Mouse (Mus musculus) thymus, postnatal 10 days (tissue): ENCODE data around the gene Atp5s.

Experiments used
- DNase-seq, 2 experiments: peaks; one replicate each; pipeline ENCODE4 v3.0.0; 2021; ENCODE audit warnings: low spot score in 2 of 2

The Atp5s gene

DNA sequence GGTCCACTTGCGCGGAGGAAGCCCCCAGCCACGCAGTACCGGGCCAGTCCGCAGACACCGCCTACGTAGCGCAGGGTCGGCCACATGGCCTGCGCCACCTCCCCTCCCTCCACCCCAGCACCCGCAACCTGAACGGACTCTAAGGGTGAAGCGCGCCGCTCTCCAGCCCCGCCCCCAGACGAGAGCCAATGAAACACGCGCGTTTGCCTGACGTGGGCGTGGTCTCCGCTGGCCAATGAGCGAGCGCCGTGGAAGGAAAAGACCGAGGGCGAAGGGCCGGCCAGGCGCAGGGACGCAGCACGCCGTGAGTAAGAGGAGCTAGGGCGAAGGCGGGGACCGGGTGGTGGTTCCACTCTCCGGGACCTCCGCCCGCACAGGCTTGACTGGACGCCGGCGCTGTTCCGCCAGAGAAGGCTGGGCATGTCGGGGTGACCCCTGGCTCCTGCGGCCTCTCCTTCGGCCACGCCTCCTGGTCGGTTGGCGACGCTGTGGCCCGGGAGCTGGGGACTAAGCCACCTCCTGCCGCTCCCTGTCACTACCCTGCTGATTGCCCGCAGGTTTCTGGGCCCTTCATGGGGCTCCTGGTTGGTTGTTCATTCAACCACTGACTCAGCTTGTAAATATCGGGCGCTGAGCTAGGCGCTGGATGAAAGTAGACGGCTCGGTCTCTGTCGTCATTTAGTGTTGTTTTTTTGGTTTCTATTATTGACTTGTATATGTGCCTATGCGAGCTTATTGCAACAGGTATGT lies at the start of gene Atp5s, which contains the start of gene L2hgdh:
TSS of gene Atp5s (plus strand) at position 240 of the 750 bp plus-strand sequence.
TSS of gene L2hgdh (minus strand) at position 163 of the 750 bp plus-strand sequence.
- peak; percentile 90 to 93 for DNase-seq

DNA sequence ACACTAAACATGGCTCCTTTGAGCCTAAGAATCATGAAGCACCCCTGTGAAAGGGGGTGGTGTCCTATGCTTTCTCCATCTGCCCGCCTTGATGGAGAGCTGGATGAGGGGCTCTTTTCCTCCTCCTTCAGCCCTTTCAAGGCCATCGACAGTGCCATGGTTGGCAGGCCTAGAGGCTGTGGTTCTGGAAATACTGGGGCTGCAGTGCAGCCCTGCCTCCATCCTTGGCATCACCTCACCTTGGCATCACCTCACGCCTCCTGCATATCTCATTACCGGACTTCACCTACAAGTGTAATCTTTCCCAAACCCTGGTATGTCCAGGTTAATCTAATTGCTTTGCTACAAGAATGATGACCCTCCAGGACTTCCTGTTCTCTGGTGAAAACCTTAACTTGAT lies 48.6 kb upstream of the Atp5s start:
- no peak for DNase-seq

- DNase-seq: peak; percentile 15 to 33
Observed at GRCm38 (mm10) chr12:69680635-69681565, 43.9 kb upstream of the Atp5s start.

GRCm38 (mm10) chr12:69681566-69682061 lies 43.1 kb upstream of the Atp5s start, which contains the start of gene Sos2:
TSS of gene Sos2 (minus strand) at chr12:69681852.
- no peak for DNase-seq

DNA sequence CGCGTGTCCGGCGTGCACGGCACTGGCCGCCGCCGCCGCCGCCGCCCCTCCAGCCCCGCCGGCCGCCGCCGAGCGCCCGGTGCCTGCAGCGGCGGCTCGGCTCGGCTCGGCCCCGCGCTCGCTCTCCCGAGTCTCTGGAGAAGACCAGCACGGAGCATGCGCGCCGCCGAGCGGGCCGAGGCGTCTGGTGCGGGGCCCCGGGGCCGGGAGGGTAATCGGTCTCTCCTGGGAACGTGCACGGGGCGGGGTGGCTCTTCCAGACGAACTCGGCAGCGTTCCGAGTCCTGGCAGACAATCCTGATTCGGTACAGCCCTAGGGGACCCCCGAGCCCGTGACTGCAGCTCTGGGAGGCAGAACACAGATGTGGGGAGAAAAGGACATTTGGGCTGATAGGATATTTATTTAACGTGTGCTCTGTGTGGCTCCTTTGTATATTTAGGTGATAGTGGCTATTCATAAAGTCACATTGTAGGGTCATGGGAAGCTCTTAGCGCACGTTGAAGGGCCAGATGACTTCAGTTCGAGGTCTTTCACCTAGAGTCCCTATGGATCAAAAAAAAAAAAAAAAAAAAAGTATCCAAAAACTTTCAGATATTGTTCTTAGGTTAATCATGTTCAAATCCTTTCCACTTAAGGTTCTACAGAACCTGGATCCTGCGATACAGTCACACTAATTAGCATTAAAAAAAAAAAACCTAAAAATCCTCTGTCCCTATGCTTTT lies 42.5 kb upstream of the Atp5s start:
- DNase-seq: peak; percentile 60 to 79

GRCm38 (mm10) chr12:69682788-69683419 lies 41.8 kb upstream of the Atp5s start:
- DNase-seq: no peak

DNA sequence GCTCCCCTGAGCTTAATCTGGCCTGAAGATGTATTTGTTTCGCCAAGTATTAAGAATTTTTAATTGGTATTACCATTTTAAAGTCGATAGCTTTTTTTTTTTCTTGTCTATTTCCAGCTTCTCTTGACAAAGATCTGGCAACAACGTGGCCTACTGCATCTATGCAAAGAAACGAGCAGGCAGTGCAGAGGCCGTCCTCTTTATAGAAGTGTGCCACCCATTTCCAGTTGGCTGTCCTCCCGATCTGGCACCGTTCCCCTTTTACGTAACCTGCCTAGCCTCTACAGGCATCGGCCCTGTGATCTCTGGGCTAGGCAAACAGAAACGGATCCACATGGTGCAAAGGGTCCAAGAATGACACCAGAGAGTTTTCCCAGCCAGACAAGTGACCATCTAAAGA lies 41.2 kb upstream of the Atp5s start:
- DNase-seq: no peak

DNA sequence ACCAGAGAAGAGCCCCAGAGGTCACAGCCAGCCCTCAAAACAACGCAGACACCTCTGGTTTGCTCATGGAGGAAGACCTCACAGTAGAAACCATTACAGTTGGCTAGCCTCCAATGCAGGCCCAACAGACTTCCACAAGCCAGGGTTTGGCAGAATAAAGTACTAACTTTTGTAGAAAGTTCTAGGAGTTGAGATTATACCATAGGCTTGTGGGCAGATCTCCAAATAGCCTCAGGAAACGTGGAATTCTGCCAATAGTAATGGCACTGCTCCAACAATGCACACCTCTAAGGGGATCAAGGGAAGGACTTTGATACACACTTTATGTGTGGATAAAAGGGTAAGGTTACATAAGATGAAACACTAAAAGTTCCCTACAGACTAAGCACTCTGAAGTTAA lies 36.4 kb upstream of the Atp5s start:
- DNase-seq: no peak

GRCm38 (mm10) chr12:69689094-69689493 lies 35.7 kb upstream of the Atp5s start:
- DNase-seq: no peak

DNA sequence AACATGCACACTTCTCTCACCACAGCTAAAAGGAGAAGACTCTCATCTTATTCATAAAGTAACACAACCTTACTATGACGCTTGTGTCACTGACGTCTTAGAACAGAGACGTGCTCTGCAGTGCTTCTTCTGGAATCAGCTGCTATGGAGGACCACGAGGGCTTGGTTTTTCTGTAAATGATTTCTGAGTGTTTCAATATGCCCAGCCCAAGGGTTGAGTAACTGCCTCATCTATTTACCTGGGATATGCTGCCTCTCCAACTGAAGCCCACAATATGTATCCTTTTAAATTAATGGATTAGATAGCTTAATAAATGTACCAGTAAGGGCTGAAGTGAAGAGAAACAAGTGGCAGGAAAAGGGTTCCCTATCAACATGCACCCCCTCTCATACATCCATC lies 34.0 kb upstream of the Atp5s start:
- DNase-seq: no peak

DNA sequence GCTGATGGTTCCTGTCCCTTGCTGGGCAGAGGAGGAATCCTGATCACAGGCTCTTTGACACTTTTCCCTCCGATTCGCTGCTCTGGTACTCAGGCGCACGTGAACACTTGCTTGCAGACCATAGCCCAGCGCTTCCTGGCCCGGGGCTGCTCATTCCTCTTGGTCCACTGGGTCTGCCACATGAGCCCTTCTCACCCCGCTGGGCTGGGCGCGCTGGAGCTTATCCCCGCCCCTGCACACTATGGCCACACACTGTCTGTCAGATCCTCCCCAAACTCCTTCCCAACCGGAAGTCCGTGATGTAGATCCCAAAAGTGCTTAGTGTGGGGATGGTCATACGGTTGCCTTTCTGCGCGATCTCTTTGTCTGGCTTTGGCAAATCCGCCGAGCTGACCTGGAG lies 31.3 kb upstream of the Atp5s start:
- DNase-seq: no peak

- DNase-seq: peak; percentile 15 to 74
Observed at GRCm38 (mm10) chr12:69696746-69697145, 28.0 kb upstream of the Atp5s start.

DNA sequence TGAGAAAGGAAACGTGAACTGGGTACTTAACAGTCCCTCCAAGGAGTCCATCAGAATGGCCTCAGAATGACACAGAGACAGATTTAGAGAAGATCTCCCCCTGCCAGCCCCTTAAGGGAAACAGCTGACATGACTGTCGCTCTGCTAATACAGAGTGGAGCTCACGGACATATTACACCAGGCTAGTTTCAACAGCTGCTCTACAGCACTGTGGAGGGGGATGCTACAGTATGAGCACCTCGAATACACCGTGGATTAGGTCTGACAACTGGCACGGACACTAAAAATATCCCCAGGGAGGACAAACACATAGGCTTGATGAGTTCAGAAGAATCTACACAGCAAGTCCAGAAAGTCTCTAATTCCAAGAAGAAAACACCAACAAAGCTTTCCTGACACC lies 26.4 kb upstream of the Atp5s start:
- DNase-seq: no peak

DNA sequence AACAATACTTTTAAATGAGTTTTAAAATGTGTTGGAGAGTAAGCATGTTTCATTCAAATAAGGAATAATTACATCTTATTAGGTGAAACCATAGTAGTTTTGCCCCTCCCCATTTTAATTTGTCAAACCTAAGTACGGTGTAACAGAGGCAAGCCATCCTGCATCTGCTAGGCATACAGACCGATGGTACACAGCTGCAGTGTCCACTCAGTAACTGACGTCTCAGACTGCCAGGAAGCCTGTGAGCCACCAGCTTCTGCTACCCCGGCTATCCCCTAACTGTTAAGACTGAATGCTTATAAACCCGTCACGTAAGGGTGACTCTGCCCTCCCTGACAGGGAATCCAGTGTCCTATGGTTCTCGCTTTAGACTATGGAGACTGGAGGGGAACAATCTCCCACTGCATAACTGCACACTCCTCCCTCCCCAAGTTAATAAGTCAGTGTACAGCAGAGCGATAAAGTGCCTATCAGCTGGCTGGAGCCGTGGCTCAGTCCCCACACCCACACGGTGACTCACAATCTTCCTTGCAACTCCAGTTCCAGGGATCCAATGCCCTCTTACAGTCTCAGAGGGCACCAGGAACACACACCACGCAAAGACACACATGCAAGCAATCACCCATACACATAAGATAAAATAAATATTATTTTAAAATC lies 19.8 kb upstream of the Atp5s start:
- DNase-seq: no peak

DNA sequence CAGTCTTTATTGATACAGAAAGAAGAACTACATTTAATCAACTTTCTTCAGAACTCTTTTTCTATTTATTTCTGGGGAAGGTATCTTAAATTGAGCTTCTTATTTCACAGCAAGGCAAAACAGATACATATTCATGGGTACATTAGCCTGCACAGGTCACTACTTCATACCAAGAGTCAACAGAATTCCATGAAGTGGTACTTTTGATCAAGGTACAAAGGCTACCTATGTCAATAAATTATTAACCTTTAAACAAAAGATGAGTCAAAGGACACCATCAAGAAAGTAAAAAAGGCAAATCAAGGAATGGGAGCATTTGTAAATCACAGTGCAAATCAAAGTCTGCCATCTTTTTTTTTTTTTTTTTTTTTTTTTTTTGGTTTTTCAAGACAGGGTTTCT lies 11.1 kb upstream of the Atp5s start:
- no peak for DNase-seq

DNA sequence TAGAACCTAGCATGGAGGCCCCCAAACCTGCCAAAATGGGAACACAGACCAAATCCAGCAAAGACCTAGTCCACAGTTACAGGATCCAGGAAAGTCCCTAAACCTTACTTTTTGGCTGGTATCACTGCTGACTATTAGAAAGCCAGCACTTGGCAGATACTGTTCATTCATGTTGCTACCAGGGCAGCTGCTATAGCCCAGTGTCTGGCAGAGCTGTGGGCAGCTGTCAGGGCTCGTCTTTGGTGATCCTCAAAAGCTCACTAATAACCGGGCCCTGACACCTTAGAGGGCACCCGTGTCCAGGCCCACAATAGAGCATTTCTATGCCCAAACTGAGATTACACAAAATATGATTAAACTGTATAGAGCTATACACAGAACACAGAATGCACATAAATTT lies 1.9 kb upstream of the Atp5s start:
- no peak for DNase-seq

DNA sequence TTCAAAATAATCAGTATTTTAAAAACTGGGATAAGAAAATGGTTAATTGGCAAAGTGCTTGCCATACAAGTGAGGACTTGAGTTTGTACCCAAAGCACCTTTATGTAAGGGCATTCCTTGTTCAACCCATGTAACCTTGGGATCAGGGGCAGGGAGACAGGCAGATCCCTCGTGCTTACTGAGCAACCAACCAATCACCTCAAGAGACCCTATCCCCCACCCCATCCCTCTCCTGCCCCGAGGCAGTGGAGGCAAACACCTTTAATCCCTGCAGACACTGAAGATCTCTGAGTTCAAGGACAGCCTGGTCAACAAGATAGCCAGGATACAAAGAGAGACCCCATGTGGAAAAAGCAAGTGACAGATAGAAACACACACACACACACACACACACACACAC lies 1.4 kb upstream of the Atp5s start:
- no peak for DNase-seq

DNA sequence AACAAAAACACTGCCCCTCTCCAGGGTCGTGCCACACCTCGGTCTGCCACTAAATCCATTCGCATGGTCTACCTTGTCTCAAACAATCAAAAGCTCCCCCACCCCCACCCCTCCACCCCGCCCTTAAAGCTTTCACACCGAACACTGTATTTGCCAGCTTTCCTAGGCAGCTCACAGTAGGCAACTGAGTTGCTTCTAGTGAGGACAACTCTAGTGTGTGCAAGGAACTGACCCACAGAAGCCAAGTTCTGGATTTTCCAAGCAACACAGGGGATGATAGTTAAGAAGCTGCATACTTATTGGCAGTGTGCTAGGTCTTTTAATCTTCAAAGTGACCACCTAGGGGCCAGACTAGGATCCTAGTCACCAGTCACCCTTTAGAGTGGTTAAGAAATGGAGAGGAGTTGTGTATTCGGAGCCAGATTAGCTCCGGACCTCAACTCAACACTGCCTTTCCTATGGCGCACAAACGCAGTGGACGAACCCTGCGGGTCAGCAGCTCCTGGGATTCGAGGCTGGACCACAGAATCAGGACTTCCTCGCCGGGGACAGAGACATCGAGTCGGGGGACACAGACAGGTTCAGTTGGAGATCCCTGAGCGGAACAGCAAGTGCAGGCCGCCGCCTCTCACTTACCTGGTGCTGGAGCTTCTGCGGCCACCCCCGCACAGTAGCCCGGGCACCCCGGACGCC lies 586 bp upstream of the Atp5s start:
- DNase-seq: no peak

GRCm38 (mm10) chr12:69729246-69729645 lies 4.5 kb downstream of the Atp5s start:
- DNase-seq: no peak

DNA sequence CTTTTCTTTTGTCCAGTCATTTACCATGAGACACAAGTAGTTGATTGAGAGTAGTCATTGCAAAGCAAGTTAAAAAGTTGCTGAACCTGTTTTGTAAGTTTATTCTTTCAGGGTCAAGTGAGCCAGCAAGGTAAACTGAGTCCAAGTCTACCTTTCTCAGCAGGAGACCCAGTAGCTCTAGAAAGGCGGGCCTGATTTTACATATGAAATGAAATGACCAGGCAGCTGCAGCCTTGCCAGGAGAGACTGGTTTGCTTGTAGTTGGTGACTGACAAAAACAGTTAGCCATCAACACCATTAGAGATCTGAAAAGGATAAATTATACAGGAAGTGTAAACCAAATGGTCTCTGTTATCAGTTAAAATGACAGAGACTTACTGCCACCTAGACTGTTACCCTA lies 5.6 kb downstream of the Atp5s start:
- DNase-seq: no peak
